Mouse (Mus musculus): ENCODE measurements at regions not wholly inside any gene's neighbourhood (a gene's known extent, or its start where the extent isn't known, plus 50 kb on each side); places are given as distances from the start of the nearest gene placed in this dataset.

DNA sequence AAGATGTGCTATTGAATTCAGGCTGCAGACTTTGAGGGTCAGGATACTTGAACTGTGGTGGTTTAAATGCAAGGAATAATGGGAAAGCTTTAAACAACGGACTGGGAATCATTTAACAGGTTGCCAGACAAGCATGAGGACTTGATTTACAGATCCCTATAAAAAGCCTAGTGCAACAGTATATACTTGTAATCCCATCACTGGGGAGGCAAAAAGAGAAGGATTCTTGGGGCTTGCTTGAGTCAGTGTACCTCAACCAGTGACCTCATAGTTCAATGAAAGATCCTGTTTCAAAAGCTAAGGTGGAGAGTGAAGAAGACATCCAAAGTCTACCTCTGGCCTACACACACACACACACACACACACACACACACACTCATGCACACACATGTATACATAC lies 99.8 kb downstream of the Lrrn1 start:
- no peak for DNase-seq (ENCODE audit: low spot score)

DNA sequence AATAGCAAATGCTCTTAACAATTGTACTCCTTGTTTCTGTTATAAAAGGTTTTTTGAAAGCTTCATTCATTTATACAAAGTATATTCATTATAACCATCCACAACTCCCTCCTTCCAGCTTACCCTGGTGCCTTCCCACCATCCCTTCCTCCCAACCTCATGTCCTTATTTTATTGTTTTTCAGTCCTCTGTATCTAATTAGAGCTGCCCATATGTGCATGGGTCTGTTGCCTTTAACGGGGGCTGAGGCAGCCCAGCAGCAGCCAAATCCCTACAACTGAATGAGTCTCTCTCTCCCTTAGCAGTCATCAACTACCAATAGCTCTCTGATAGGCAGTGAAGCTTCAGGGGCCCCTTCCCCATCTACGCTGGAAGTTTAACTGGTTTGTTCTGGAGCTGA lies 116.2 kb downstream of the Lrrn1 start:
- no peak for DNase-seq (ENCODE audit: low spot score)

DNA sequence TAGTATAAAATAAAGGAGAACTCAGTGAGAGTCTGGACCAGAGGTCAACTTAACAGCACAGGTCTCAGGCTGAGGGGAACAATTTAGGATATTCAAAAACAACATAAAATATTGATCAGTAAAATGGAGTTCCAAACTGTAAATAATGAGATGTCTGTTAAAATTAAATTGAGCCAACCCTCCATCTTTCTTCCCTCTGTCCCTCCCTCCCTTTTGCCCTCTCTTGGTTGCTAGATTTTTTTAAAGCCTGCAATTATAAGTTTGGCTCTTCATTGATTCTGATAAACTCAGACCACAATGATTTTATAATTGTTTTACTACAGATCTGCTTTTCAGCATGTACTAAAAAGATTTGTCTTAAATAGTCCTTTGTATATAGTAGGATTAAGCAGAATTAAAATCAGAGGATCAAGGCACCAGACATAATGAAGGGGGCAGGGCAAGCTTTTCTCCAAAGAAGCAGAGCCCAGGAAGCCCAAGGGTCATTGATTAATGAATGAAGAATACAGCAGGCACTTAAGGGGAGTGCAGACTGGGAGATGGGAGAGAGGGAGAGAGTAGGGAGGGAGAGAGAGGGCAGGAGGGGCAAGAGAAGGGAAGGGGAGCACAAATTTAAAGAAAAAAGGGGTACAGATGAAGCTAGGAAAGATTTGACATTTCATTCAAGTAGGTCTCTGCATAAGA lies 124.4 kb downstream of the Lrrn1 start:
- peak; percentile 17 for DNase-seq (ENCODE audit: low spot score)

DNA sequence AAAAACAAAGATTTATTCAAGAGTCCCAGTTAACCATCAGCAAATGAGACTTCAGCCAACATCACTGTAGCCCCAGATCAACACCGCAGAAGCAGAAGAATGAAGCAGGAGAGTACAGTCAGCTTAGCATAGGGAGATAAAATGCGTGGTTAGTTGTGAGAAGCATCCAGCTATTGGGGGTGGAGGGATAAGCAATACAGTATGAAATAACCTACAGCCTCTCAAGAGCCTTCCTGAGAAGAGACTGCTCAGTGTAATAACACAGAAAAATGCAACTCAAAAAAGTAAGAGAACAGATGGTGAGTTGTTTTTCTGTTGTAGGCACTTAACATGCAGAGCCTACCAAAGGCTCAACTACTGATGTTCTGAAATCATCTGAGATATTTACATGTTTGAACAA lies 128.2 kb downstream of the Lrrn1 start:
- no peak for DNase-seq (ENCODE audit: low spot score)

- DNase-seq (ENCODE audit: low spot score), result no peak
Measured at GRCm38 (mm10) chr6:107661009-107661764, 131.6 kb downstream of the Lrrn1 start.

GRCm38 (mm10) chr6:107699298-107699697 lies 169.7 kb downstream of the Lrrn1 start:
- DNase-seq (ENCODE audit: low spot score), result no peak

GRCm38 (mm10) chr6:107708185-107708584 lies 178.6 kb downstream of the Lrrn1 start:
- no peak for DNase-seq (ENCODE audit: low spot score)

DNA sequence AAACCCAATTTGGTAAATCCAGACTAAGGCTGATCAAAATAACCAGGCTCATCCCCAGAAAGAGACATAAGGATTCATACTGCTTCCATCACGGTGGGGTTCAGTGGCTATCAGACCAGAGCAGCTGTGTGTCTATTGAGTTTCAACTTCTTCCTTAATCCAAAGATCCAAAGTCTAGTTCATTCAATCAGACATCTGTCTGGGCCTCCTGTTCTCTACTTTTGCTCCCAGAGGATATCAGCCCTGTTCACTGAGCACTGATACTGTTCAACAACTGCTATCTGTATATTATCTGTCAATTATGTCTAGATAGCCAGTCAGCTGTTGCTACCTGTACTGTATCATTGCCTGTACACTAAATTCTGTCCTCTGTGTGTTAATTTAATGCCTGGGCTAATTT lies 179.0 kb downstream of the Lrrn1 start:
- no peak for DNase-seq (ENCODE audit: low spot score)

DNA sequence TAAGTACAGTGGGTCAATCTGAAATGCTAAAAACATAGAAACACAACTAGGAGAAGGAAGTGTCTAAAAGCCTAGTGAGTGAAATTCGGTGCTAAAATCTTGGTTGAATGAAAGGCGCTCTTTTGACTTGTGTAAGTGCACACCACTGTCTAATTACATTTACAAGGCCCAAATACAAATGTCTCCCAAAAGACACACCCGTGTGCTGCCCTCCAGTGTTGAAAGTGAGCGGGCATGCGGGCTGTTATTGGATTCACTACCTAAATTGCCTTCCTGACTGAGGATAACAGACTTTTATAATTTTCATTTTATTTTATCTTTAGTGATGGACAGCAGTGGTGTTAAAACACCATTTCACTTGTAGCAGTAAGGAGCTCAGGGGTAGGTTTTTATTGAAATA lies 180.8 kb downstream of the Lrrn1 start:
- peak; percentile 44 for DNase-seq (ENCODE audit: low spot score)

GRCm38 (mm10) chr6:107711181-107712087 lies 181.9 kb downstream of the Lrrn1 start:
- peak; percentile 42 for DNase-seq (ENCODE audit: low spot score)

DNA sequence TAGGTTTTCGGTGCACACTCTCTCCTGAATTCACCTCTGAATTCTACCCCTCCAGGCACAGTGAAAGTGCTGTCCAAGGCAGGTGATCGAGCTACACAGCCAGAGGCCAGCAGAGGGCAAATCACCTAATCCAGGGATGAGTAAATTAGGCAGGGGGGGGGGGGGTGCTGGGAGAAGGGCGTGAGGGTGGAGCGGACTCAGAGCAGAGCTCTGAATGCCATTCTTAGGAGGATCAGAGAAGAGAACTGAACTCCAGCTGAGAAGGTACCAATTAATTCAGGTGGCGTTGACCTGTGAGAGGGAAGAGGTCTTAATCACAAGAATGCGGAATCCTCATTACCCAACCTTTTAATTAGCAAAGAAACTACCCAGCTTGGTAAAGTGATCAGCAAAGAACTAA lies 183.5 kb downstream of the Lrrn1 start:
- peak; percentile 18 for DNase-seq (ENCODE audit: low spot score)

DNA sequence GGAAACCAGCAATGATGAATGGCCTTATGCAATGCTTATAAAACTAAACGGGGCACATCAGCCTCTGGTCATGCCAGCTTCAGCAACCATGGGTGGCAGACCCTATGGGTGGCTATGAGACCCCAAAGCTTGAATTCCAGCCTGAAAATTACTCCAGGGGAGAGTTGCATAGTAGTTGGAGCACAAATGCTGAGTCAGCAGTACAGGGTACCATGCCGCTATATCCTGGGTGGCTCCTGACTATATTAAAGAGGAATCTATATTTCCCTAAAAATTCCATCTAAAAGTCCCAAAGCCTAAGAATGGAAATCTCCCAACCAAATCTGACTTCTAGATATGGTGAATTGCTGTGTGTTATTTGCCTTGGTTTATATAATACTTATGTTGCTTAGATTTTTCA lies 187.6 kb downstream of the Lrrn1 start:
- DNase-seq (ENCODE audit: low spot score), result no peak

- DNase-seq (ENCODE audit: low spot score), result no peak
Measured at GRCm38 (mm10) chr6:107730294-107730693, 200.7 kb downstream of the Lrrn1 start.

- no peak for DNase-seq (ENCODE audit: low spot score)
Measured at GRCm38 (mm10) chr6:107734773-107735172, 205.2 kb downstream of the Lrrn1 start.

- DNase-seq (ENCODE audit: low spot score), result no peak
Measured at GRCm38 (mm10) chr6:107749111-107749736, 219.7 kb downstream of the Lrrn1 start.

DNA sequence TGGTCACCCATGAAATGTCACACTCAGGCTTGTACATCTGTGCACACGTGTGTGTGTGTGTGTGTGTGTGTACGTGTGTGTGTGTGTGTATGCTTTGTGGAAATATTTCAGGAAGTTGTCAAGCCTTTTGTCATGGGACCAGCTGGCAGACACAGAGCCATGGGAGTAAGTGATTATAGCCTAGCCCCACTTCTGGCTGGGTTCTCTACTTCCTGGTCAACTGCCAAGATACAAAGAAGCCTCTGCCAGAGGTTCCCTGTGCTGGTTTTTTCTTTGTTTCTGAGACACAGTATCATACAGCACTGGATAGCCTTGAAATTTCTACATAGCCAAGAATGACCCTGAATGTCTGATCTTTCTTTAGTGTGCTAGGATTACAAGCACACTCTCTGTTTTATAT lies 220.2 kb downstream of the Lrrn1 start:
- DNase-seq (ENCODE audit: low spot score), result no peak

GRCm38 (mm10) chr6:107752156-107752555 lies 222.6 kb downstream of the Lrrn1 start:
- no peak for DNase-seq (ENCODE audit: low spot score)

GRCm38 (mm10) chr6:107755158-107755557 lies 225.6 kb downstream of the Lrrn1 start:
- no peak for DNase-seq (ENCODE audit: low spot score)

GRCm38 (mm10) chr6:107770834-107771470 lies 241.4 kb downstream of the Lrrn1 start:
- DNase-seq (ENCODE audit: low spot score), result no peak

DNA sequence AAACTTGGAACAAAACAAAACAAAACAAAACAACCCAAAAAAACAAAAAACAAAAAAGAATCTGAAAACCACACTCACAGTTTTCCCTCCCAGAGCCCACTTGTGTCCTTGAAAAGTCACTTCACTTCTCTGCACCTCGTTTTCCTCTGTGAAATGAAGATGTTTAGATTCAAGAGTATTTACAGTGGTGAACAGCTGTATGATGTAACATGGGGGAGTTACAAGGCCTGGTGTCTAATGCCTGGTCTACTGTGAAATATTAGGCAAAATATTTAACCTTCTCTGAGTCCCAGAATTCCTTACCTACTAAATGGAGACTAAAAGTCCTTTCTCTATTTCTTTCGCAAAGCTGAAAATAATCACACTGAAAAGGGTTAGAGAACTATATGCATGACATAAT lies 255.4 kb downstream of the Lrrn1 start:
- no peak for DNase-seq (ENCODE audit: low spot score)

- DNase-seq (ENCODE audit: low spot score), result no peak
Measured at GRCm38 (mm10) chr6:107788224-107788893, 258.8 kb downstream of the Lrrn1 start.

All from embryo, embryonic 10.5 days (tissue).